Mouse (Mus musculus) lung, embryonic 16.5 days (tissue): ENCODE measurements around the gene Samd11. TPM values are rescaled to one million over a fixed set of nuclear protein-coding genes. Genes with fewer than 3 reads are reported as not detected.

Experiments used
- ATAC-seq: fragments of 200-750 bp; cut with Nextera tagmentation; 2 replicates; pipeline ENCODE4 v1.8.0; 2017; ENCODE audit warnings: low read depth, mild to moderate bottlenecking, moderate library complexity
- H3K27ac ChIP-seq: fragments of 300-500 bp; sonication (generic); 2 replicates; pipeline ENCODE4 v1.5.1; 2014; ENCODE audit warnings: mild to moderate bottlenecking, control low read depth, low read length
- H3K27me3 ChIP-seq: fragments of 300-500 bp; sonication (generic); 2 replicates; pipeline ENCODE4 v1.6.1; 2014; ENCODE audit warnings: low read depth, low read length, mixed read lengths; ENCODE audit not compliant: control insufficient read depth, insufficient read depth
- H3K36me3 ChIP-seq: fragments of 300-500 bp; sonication (generic); 2 replicates; pipeline ENCODE4 v1.6.1; 2014; ENCODE audit warnings: low read length; ENCODE audit not compliant: control insufficient read depth, insufficient read depth
- H3K4me1 ChIP-seq: fragments of 300-500 bp; sonication (generic); replicated peaks from 2 replicates; pipeline ENCODE4 v1.6.1; 2014; ENCODE audit warnings: low read length, mixed read lengths; ENCODE audit not compliant: control insufficient read depth, insufficient read depth
- H3K4me2 ChIP-seq: fragments of 300-500 bp; sonication (generic); 2 replicates; pipeline ENCODE4 v1.6.1; 2014; ENCODE audit warnings: low read depth, low read length, control low read depth
- H3K4me3 ChIP-seq: fragments of 300-500 bp; sonication (generic); 2 replicates; pipeline ENCODE4 v1.5.1; 2014; ENCODE audit warnings: mild to moderate bottlenecking, low read length, control low read depth
- H3K9ac ChIP-seq: fragments of 300-500 bp; sonication (generic); 2 replicates; pipeline ENCODE4 v1.6.1; 2014; ENCODE audit warnings: low read length, control low read depth
- H3K9me3 ChIP-seq: fragments of 300-500 bp; sonication (generic); 2 replicates; pipeline ENCODE4 v1.6.1; 2016; ENCODE audit warnings: low read length; ENCODE audit not compliant: control insufficient read depth
- WGBS: fragments of 180-500 bp; shearing (Covaris S2); extraction: QIAGEN DNeasy Blood & Tissue Kit; methylation state at CpG from one replicate; pipeline ENCODE4 v1.1.7; 2014; 5-methylcytosine and 5-hydroxymethylcytosine counted together
- polyA plus RNA-seq: library from polyadenylated mRNA; unstranded; fragments of >200 nt; fragmentation: Nextera tagmentation; extraction: Ambion mirVana; gene quantifications from 2 replicates; pipeline ENCODE4 v1.2.1, GENCODE M21; 2015

Samd11 gene
- polyA plus RNA-seq, result 0.29 and 0.72 TPM in 2 replicates

- Histone ChIP-seq H3K36me3 (no peaks in the 10 kb centered on the region), H3K9me3 (no peaks in the 10 kb centered on the region), H3K27ac (no peak within 1 kb of the TSS), H3K27me3 (peaks cover 17% of the 10 kb centered on the region), H3K4me1 (peaks cover 4% of the 10 kb centered on the region), H3K9ac (no peak within 1 kb of the TSS), H3K4me2 (peak within 1 kb of the TSS; percentile 49), H3K4me3 (peak within 1 kb of the TSS; percentile 32)
- WGBS, result 6% methylated on average over 26 of the region's 26 CpGs
- ATAC-seq, result no peak
These were observed at the start of gene Samd11 for GRCm38 (mm10) chr4:156255078-156255839. TSS of gene Samd11 (minus strand) at chr4:156255657.

GRCm38 (mm10) chr4:156254361-156255077, 938 bp downstream of the Samd11 start:
- H3K9ac ChIP-seq, result peak overlapping the region; percentile 42; the same call in 1 of the 2 replicates
- H3K36me3 ChIP-seq, result no peaks in the 10 kb centered on the region
- H3K9me3 ChIP-seq, result no peaks in the 10 kb centered on the region
- peak overlapping the region; percentile 32 for H3K4me3 ChIP-seq
- H3K27ac ChIP-seq, result no peak overlapping the region
- WGBS, result 2% methylated on average over 30 of the region's 30 CpGs
- peak; percentile 56; the same call in 1 of the 2 replicates for ATAC-seq
- H3K4me2 ChIP-seq, result peak overlapping the region; percentile 49
- peaks cover 4% of the 10 kb centered on the region for H3K4me1 ChIP-seq
- H3K27me3 ChIP-seq, result peaks cover 17% of the 10 kb centered on the region

GRCm38 (mm10) chr4:156253043-156253442, 2.4 kb downstream of the Samd11 start:
- Histone ChIP-seq H3K27ac (no peak overlapping the region), H3K9me3 (no peaks in the 10 kb centered on the region), H3K36me3 (peaks cover 4% of the 10 kb centered on the region), H3K4me1 (peaks cover 4% of the 10 kb centered on the region), H3K27me3 (peaks cover 17% of the 10 kb centered on the region), H3K4me2 (no peak overlapping the region), H3K9ac (no peak overlapping the region), H3K4me3 (no peak overlapping the region)
- ATAC-seq, result no peak
- 43% methylated on average over 7 of the region's 7 CpGs for WGBS

GRCm38 (mm10) chr4:156252619-156253018, 2.8 kb downstream of the Samd11 start:
- Histone ChIP-seq H3K4me1 (peaks cover 4% of the 10 kb centered on the region), H3K4me2 (no peak overlapping the region), H3K4me3 (no peak overlapping the region), H3K36me3 (peaks cover 8% of the 10 kb centered on the region), H3K27me3 (peaks cover 17% of the 10 kb centered on the region), H3K9me3 (no peaks in the 10 kb centered on the region), H3K9ac (no peak overlapping the region), H3K27ac (no peak overlapping the region)
- ATAC-seq, result no peak
- 40% methylated on average over 3 of the region's 3 CpGs for WGBS

GRCm38 (mm10) chr4:156252140-156252539, 3.3 kb downstream of the Samd11 start:
- Histone ChIP-seq H3K36me3 (peaks cover 10% of the 10 kb centered on the region), H3K27ac (no peak overlapping the region), H3K9me3 (no peaks in the 10 kb centered on the region), H3K4me1 (peaks cover 4% of the 10 kb centered on the region), H3K4me2 (no peak overlapping the region), H3K4me3 (no peak overlapping the region), H3K9ac (no peak overlapping the region), H3K27me3 (peaks cover 17% of the 10 kb centered on the region)
- 41% methylated on average over 7 of the region's 7 CpGs for WGBS
- no peak for ATAC-seq

- ATAC-seq, result no peak
- 70% methylated on average over 8 of the region's 8 CpGs for WGBS
These were observed 4.4 kb downstream of the Samd11 start for GRCm38 (mm10) chr4:156251081-156251480.

GRCm38 (mm10) chr4:156249567-156249966, 5.9 kb downstream of the Samd11 start:
- H3K4me3 ChIP-seq, result no peak overlapping the region
- H3K4me1 ChIP-seq, result peaks cover 4% of the 10 kb centered on the region
- no peak overlapping the region for H3K4me2 ChIP-seq
- ATAC-seq, result no peak
- no peak overlapping the region for H3K27ac ChIP-seq
- H3K36me3 ChIP-seq, result peaks cover 31% of the 10 kb centered on the region
- H3K9me3 ChIP-seq, result no peaks in the 10 kb centered on the region
- H3K27me3 ChIP-seq, result peaks cover 5% of the 10 kb centered on the region
- 55% methylated on average over 11 of the region's 11 CpGs for WGBS
- H3K9ac ChIP-seq, result no peak overlapping the region

More at GRCm38 (mm10) chr4:156251081-156251480, 4.4 kb downstream of the Samd11 start:
- peaks cover 4% of the 10 kb centered on the region for H3K4me1 ChIP-seq
- H3K27ac ChIP-seq, result no peak overlapping the region
- no peak overlapping the region for H3K4me3 ChIP-seq
- no peaks in the 10 kb centered on the region for H3K9me3 ChIP-seq
- no peak overlapping the region for H3K4me2 ChIP-seq
- no peak overlapping the region for H3K9ac ChIP-seq
- peaks cover 19% of the 10 kb centered on the region for H3K36me3 ChIP-seq
- peaks cover 17% of the 10 kb centered on the region for H3K27me3 ChIP-seq

- peaks cover 17% of the 10 kb centered on the region for H3K4me1 ChIP-seq
- peak overlapping the region; percentile 82 for H3K9ac ChIP-seq
- H3K9me3 ChIP-seq, result no peaks in the 10 kb centered on the region
- peak overlapping the region; percentile 95 for H3K4me2 ChIP-seq
- H3K27ac ChIP-seq, result no peak overlapping the region
- ATAC-seq, result no peak
- WGBS, result 23% methylated on average over 53 of the region's 60 CpGs
- peaks cover 31% of the 10 kb centered on the region for H3K36me3 ChIP-seq
- no peaks in the 10 kb centered on the region for H3K27me3 ChIP-seq
- peak overlapping the region; percentile 96 for H3K4me3 ChIP-seq
These were observed 18.6 kb downstream of the Samd11 start for GRCm38 (mm10) chr4:156236651-156237447.
